In genomic region chr5:124718396-124718795, GRCm38 (mm10) we compare ENCODE assay signal across 15 mouse cellular contexts. TPM values are rescaled to one million over a fixed set of nuclear protein-coding genes. Genes with fewer than 3 reads are reported as not detected.
"Had no signal": no experiment of that assay in that cellular context is flagged by ENCODE, and none has a peak within 500 bp of the region (broad histone marks: within the 10 kb centered on the region; RNA-seq: fewer than 3 reads in every experiment).

No protein-coding gene starts in this region.

- H3K4me3 ChIP-seq: layer of hippocampus, adult 2 months; left cerebral cortex, adult 2 months; limb, embryonic 10.5 days; liver, embryonic 15.5 days; midbrain, embryonic 13.5 days; neural tube, embryonic 15.5 days had no signal

- H3K27me3 ChIP-seq: liver, embryonic 15.5 days; midbrain, embryonic 13.5 days; neural tube, embryonic 15.5 days had no signal

- H3K4me2 ChIP-seq: liver, embryonic 11.5 days; liver, embryonic 15.5 days; midbrain, embryonic 13.5 days; neural tube, embryonic 15.5 days had no signal

- H3K27ac ChIP-seq: layer of hippocampus, adult 2 months; left cerebral cortex, adult 2 months; limb, embryonic 10.5 days; liver, embryonic 15.5 days; midbrain, embryonic 13.5 days; neural tube, embryonic 15.5 days had no signal

- DNase-seq: lung, adult 2 months; lung, postnatal 36 days; right cerebral cortex, postnatal 25 days; thymus, adult 18-20 months; thymus, postnatal 14 days had no signal

- H3K4me1 ChIP-seq: limb, embryonic 10.5 days; liver, embryonic 15.5 days; midbrain, embryonic 13.5 days; neural tube, embryonic 15.5 days had no signal

- H3K9ac ChIP-seq: liver, embryonic 15.5 days; midbrain, embryonic 13.5 days; neural tube, embryonic 15.5 days had no signal

- ATAC-seq: intestine, embryonic 16.5 days; lung, postnatal 0 days; midbrain, embryonic 13.5 days had no signal

- H3K9me3 ChIP-seq: limb, embryonic 10.5 days; liver, embryonic 15.5 days; midbrain, embryonic 13.5 days; neural tube, embryonic 15.5 days had no signal

RNA-seq across cellular contexts. Expression of gene Dnah10, which starts 6.5 kb away (rescaled TPM):
- total RNA-seq: megakaryocyte progenitor cell, adult 5-6 weeks had no signal
- polyA plus RNA-seq: liver, embryonic 15.5 days had no signal
